ENCODE assay signal across 15 mouse cellular contexts in the genomic region with DNA sequence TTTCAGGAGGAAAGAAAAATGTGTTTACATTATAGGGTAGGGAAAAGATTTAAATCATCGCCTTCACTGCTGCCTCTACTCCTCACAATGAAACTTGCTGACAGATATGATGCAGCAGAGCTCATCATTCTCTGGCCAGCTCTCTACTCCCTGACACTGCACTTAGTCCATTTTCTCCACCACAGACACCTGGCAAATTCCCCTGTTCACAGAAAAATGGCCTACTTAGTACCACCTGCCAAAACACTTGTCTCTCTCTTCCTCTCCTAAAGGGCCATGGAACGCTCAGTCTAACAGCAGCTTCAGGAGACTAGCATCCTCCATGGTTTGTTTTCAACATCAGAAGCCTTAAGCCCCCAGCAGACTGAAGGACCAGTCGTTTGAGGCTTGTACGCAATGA. TPM values are rescaled to one million over a fixed set of nuclear protein-coding genes. Genes with fewer than 3 reads are reported as not detected.
A peak's percentile ranks its signal among the peaks of the same experiment; 100 is the strongest.
DNase-seq lines count a peak whose midpoint lies in the region; ATAC-seq and TF ChIP-seq lines count a peak whose summit lies in the region.
"Had no signal": no experiment of that assay in that cellular context is flagged by ENCODE, and none has a peak within 500 bp of the region (broad histone marks: within the 10 kb centered on the region; RNA-seq: fewer than 3 reads in every experiment).

No protein-coding gene starts in this region.

- no peak overlapping the region for H3K4me2 ChIP-seq in lung, embryonic 14.5 days
- peak overlapping the region; percentile 47 for H3K4me2 ChIP-seq in liver, embryonic 15.5 days
- H3K4me2 ChIP-seq: embryonic facial prominence, embryonic 15.5 days; limb, embryonic 15.5 days; neural tube, embryonic 12.5 days had no signal

- no peaks in the 10 kb centered on the region for H3K9me3 ChIP-seq in erythroblast, embryonic 14.5 days (ENCODE audit: control insufficient read depth, low read length)
- H3K9me3 ChIP-seq in lung, embryonic 14.5 days (ENCODE audit: low read depth, low read length) = no peaks in the 10 kb centered on the region
- no peaks in the 10 kb centered on the region for H3K9me3 ChIP-seq in liver, embryonic 15.5 days (replicated peaks)
- H3K9me3 ChIP-seq: embryonic facial prominence, embryonic 15.5 days; limb, embryonic 15.5 days; neural tube, embryonic 12.5 days had no signal

- H3K4me1 ChIP-seq in erythroblast, embryonic 14.5 days (ENCODE audit: control insufficient read depth) = peaks cover 73% of the 10 kb centered on the region
- no peaks in the 10 kb centered on the region for H3K4me1 ChIP-seq in lung, embryonic 14.5 days (ENCODE audit: insufficient read depth)
- H3K4me1 ChIP-seq in liver, embryonic 15.5 days (replicated peaks) = peaks cover 50% of the 10 kb centered on the region

- TF ChIP-seq CTCF in lung, embryonic 14.5 days (IDR thresholded peaks at IDR 0.05; ENCODE audit: low read depth) = no peak

- ATAC-seq in erythroblast, adult 5-6 weeks (replicated peaks; ENCODE audit: low FRiP score, poor library complexity, severe bottlenecking) = no peak
- ATAC-seq in lung, embryonic 14.5 days (ENCODE audit: insufficient read depth) = no peak
- no peak for ATAC-seq in liver, embryonic 15.5 days (ENCODE audit: insufficient read depth)

- peaks cover 36% of the 10 kb centered on the region for H3K36me3 ChIP-seq in erythroblast, embryonic 14.5 days (ENCODE audit: control insufficient read depth)
- H3K36me3 ChIP-seq in lung, embryonic 14.5 days (ENCODE audit: insufficient read depth) = no peaks in the 10 kb centered on the region
- no peaks in the 10 kb centered on the region for H3K36me3 ChIP-seq in liver, embryonic 15.5 days (replicated peaks)
- H3K36me3 ChIP-seq: embryonic facial prominence, embryonic 15.5 days; limb, embryonic 15.5 days; neural tube, embryonic 12.5 days had no signal

- no peak overlapping the region for H3K9ac ChIP-seq in lung, embryonic 14.5 days
- no peak overlapping the region for H3K9ac ChIP-seq in liver, embryonic 15.5 days
- H3K9ac ChIP-seq: embryonic facial prominence, embryonic 15.5 days; limb, embryonic 15.5 days; neural tube, embryonic 12.5 days had no signal

- H3K27ac ChIP-seq in lung, embryonic 14.5 days (ENCODE audit: low read depth) = no peak overlapping the region
- H3K27ac ChIP-seq in liver, embryonic 15.5 days (replicated peaks) = peak overlapping the region; percentile 54; the same call in 1 of the 2 replicates
- H3K27ac ChIP-seq: embryonic facial prominence, embryonic 15.5 days; limb, embryonic 15.5 days; neural tube, embryonic 12.5 days had no signal

- 48% methylated on average over 4 of the region's 4 CpGs for WGBS in lung, embryonic 14.5 days
- 83% methylated on average over 4 of the region's 4 CpGs for WGBS in liver, embryonic 15.5 days (ENCODE audit: insufficient replicate concordance)

- H3K4me3 ChIP-seq in erythroblast, embryonic 14.5 days (replicated peaks) = peak overlapping the region; percentile 90
- H3K4me3 ChIP-seq in lung, embryonic 14.5 days (ENCODE audit: low read depth, low read length) = no peak overlapping the region
- H3K4me3 ChIP-seq in liver, embryonic 15.5 days (replicated peaks) = no peak overlapping the region; the same call in 1 of the 2 replicates
- H3K4me3 ChIP-seq: embryonic facial prominence, embryonic 15.5 days; limb, embryonic 15.5 days; neural tube, embryonic 12.5 days had no signal

- H3K27me3 ChIP-seq in erythroblast, embryonic 14.5 days (ENCODE audit: control insufficient read depth) = no peaks in the 10 kb centered on the region
- no peaks in the 10 kb centered on the region for H3K27me3 ChIP-seq in lung, embryonic 14.5 days (ENCODE audit: insufficient read depth, low read length)
- no peaks in the 10 kb centered on the region for H3K27me3 ChIP-seq in liver, embryonic 15.5 days
- H3K27me3 ChIP-seq: embryonic facial prominence, embryonic 15.5 days; limb, embryonic 15.5 days; neural tube, embryonic 12.5 days had no signal

- DNase-seq in lung, embryonic 14.5 days = peak; percentile 11
- DNase-seq in lung, postnatal 36 days = no peak
- peak; percentile 54 to 62 for DNase-seq in cerebellum, adult 18-20 months
- DNase-seq in spleen, adult 18-20 months = no peak
- DNase-seq in spleen, postnatal 14 days (ENCODE audit: low spot score in 2 of 2) = no peak
- DNase-seq: adrenal gland, postnatal 36 days; heart, adult 18-20 months; kidney, adult 2 months; retina, postnatal 1 day had no signal

RNA-seq across cellular contexts. Expression of gene Clcn3, which starts 31.8 kb away (rescaled TPM):
- polyA plus RNA-seq in erythroblast, embryonic 14.5 days (2012) = 3.7 and 4.2 TPM in 2 replicates
- 710 and 760 TPM in 2 replicates for total RNA-seq in erythroblast, adult 5-6 weeks (2015; ENCODE audit: low replicate concordance)
- total RNA-seq in erythroblast, adult 5-6 weeks (2017; ENCODE audit: low replicate concordance) = 1,348 and 1,485 TPM in 2 replicates
- 17.3 and 17.9 TPM in 2 replicates for polyA plus RNA-seq in lung, embryonic 14.5 days (2014; fragmentation: Nextera tagmentation; extraction: Ambion mirVana)
- 37.5 and 40.0 TPM in 2 replicates for polyA plus RNA-seq in liver, embryonic 15.5 days (2015; fragmentation: Nextera tagmentation; extraction: Ambion mirVana)

RNA-seq across cellular contexts. Expression of gene Nek1, which starts 41.7 kb away (rescaled TPM):
- polyA plus RNA-seq in erythroblast, embryonic 14.5 days (2012) = 0.06 and 0.07 TPM in 2 replicates
- 8.1 and 11.5 TPM in 2 replicates for total RNA-seq in erythroblast, adult 5-6 weeks (2015; ENCODE audit: low replicate concordance)
- 17.7 and 18.5 TPM in 2 replicates for total RNA-seq in erythroblast, adult 5-6 weeks (2017; ENCODE audit: low replicate concordance)
- 19.9 and 20.7 TPM in 2 replicates for polyA plus RNA-seq in lung, embryonic 14.5 days (2014; fragmentation: Nextera tagmentation; extraction: Ambion mirVana)
- 6.9 and 7.1 TPM in 2 replicates for polyA plus RNA-seq in liver, embryonic 15.5 days (2015; fragmentation: Nextera tagmentation; extraction: Ambion mirVana)

Comparison
In these comparisons a context has a peak if more than half of its experiments do, and no peak if none do; other contexts are left out.
1. DNase-seq: peak in lung, embryonic 14.5 days (single experiment) and cerebellum, adult 18-20 months (2 of 2); none in lung, postnatal 36 days (single experiment), spleen, adult 18-20 months (0 of 2) and spleen, postnatal 14 days (0 of 2).